ENCODE assay signal across 17 mouse cellular contexts in genomic region chr1:86482288-86482687, GRCm38 (mm10). TPM values are rescaled to one million over a fixed set of nuclear protein-coding genes. Genes with fewer than 3 reads are reported as not detected.
A peak's percentile ranks its signal among the peaks of the same experiment; 100 is the strongest.
DNase-seq lines count a peak whose midpoint lies in the region; ATAC-seq lines count a peak whose summit lies in the region.
"Had no signal": no experiment of that assay in that cellular context is flagged by ENCODE, and none has a peak within 500 bp of the region (broad histone marks: within the 10 kb centered on the region; RNA-seq: fewer than 3 reads in every experiment).

No protein-coding gene starts in this region.

- H3K4me3 ChIP-seq in heart, embryonic 13.5 days: no peak overlapping the region
- H3K4me3 ChIP-seq in lung, embryonic 16.5 days (ENCODE audit: low read length): no peak overlapping the region
- no peak overlapping the region for H3K4me3 ChIP-seq in embryonic facial prominence, embryonic 14.5 days (ENCODE audit: low read depth, low read length)
- H3K4me3 ChIP-seq in neural tube, embryonic 14.5 days (ENCODE audit: low read depth, low read length): no peak overlapping the region
- H3K4me3 ChIP-seq: midbrain, embryonic 12.5 days had no signal

- no peaks in the 10 kb centered on the region for H3K9me3 ChIP-seq in heart, embryonic 13.5 days
- no peaks in the 10 kb centered on the region for H3K9me3 ChIP-seq in lung, embryonic 16.5 days (ENCODE audit: control insufficient read depth, low read length)
- H3K9me3 ChIP-seq in embryonic facial prominence, embryonic 14.5 days (ENCODE audit: control insufficient read depth, low read length): no peaks in the 10 kb centered on the region
- no peaks in the 10 kb centered on the region for H3K9me3 ChIP-seq in neural tube, embryonic 14.5 days (ENCODE audit: control insufficient read depth, low read length)
- H3K9me3 ChIP-seq: midbrain, embryonic 12.5 days had no signal

- peak overlapping the region; percentile 19; the same call in 1 of the 2 replicates for H3K9ac ChIP-seq in heart, embryonic 13.5 days
- H3K9ac ChIP-seq in lung, embryonic 16.5 days (ENCODE audit: low read length): no peak overlapping the region
- H3K9ac ChIP-seq in embryonic facial prominence, embryonic 14.5 days (ENCODE audit: low read depth, low read length): no peak overlapping the region
- no peak overlapping the region for H3K9ac ChIP-seq in neural tube, embryonic 14.5 days (replicated peaks; ENCODE audit: low read depth, low read length)
- H3K9ac ChIP-seq: liver, embryonic 14.5 days; midbrain, embryonic 12.5 days had no signal

- WGBS in heart, embryonic 13.5 days: 88% methylated on average over 11 of the region's 11 CpGs
- 73% methylated on average over 11 of the region's 11 CpGs for WGBS in lung, embryonic 16.5 days
- 69% methylated on average over 11 of the region's 11 CpGs for WGBS in embryonic facial prominence, embryonic 14.5 days
- 82% methylated on average over 11 of the region's 11 CpGs for WGBS in neural tube, embryonic 14.5 days

- intact Hi-C loops in heart, postnatal 25 days (cut with DNase I): no loop called here

- H3K4me1 ChIP-seq in heart, embryonic 13.5 days: peaks cover 12% of the 10 kb centered on the region
- peaks cover 7% of the 10 kb centered on the region; the same call in 1 of the 2 replicates for H3K4me1 ChIP-seq in lung, embryonic 16.5 days (replicated peaks; ENCODE audit: control insufficient read depth, insufficient read depth, low read length)
- no peaks in the 10 kb centered on the region for H3K4me1 ChIP-seq in embryonic facial prominence, embryonic 14.5 days (ENCODE audit: control insufficient read depth, insufficient read depth, low read length)
- H3K4me1 ChIP-seq in neural tube, embryonic 14.5 days (ENCODE audit: control insufficient read depth, insufficient read depth, low read length): no peaks in the 10 kb centered on the region

- H3K27me3 ChIP-seq in heart, embryonic 13.5 days (replicated peaks): no peaks in the 10 kb centered on the region
- H3K27me3 ChIP-seq in lung, embryonic 16.5 days (ENCODE audit: control insufficient read depth, insufficient read depth, low read depth, low read length): no peaks in the 10 kb centered on the region
- H3K27me3 ChIP-seq in embryonic facial prominence, embryonic 14.5 days (replicated peaks; ENCODE audit: control insufficient read depth, insufficient read depth, low read length): no peaks in the 10 kb centered on the region
- no peaks in the 10 kb centered on the region for H3K27me3 ChIP-seq in neural tube, embryonic 14.5 days (ENCODE audit: control insufficient read depth, insufficient read depth, low read length)
- H3K27me3 ChIP-seq: midbrain, embryonic 12.5 days had no signal

- H3K36me3 ChIP-seq in heart, embryonic 13.5 days: no peaks in the 10 kb centered on the region
- H3K36me3 ChIP-seq in lung, embryonic 16.5 days (ENCODE audit: control insufficient read depth, insufficient read depth, low read length): no peaks in the 10 kb centered on the region
- H3K36me3 ChIP-seq in embryonic facial prominence, embryonic 14.5 days (ENCODE audit: control insufficient read depth, insufficient read depth, low read length): no peaks in the 10 kb centered on the region
- no peaks in the 10 kb centered on the region for H3K36me3 ChIP-seq in neural tube, embryonic 14.5 days (ENCODE audit: control insufficient read depth, insufficient read depth, low read length)
- H3K36me3 ChIP-seq: midbrain, embryonic 12.5 days had no signal

- no peak overlapping the region for H3K27ac ChIP-seq in heart, embryonic 13.5 days (replicated peaks)
- peak overlapping the region; percentile 76 for H3K27ac ChIP-seq in lung, embryonic 16.5 days (ENCODE audit: low read length)
- H3K27ac ChIP-seq in embryonic facial prominence, embryonic 14.5 days (replicated peaks; ENCODE audit: low read depth, low read length): peak overlapping the region; percentile 34
- H3K27ac ChIP-seq in neural tube, embryonic 14.5 days (ENCODE audit: low read depth, low read length): peak overlapping the region; percentile 64; the same call in 1 of the 2 replicates

- no peak overlapping the region for H3K4me2 ChIP-seq in heart, embryonic 13.5 days
- no peak overlapping the region for H3K4me2 ChIP-seq in lung, embryonic 16.5 days (ENCODE audit: low read depth, low read length)
- H3K4me2 ChIP-seq in embryonic facial prominence, embryonic 14.5 days (ENCODE audit: low read depth, low read length): no peak overlapping the region
- no peak overlapping the region for H3K4me2 ChIP-seq in neural tube, embryonic 14.5 days (ENCODE audit: low read depth, low read length)
- H3K4me2 ChIP-seq: midbrain, embryonic 12.5 days had no signal

- no peak for DNase-seq in heart, postnatal 25 days (ENCODE audit: low spot score)
- no peak for DNase-seq in lung, postnatal 10 days
- DNase-seq in embryonic facial prominence, embryonic 14.5 days (ENCODE audit: low spot score): no peak
- no peak for DNase-seq in adrenal gland, postnatal 14 days
- DNase-seq in layer of hippocampus, adult 8-10 months (ENCODE audit: low spot score in 2 of 2): no peak
- DNase-seq: adrenal gland, postnatal 10 days; B cell, adult 2 months; cerebellum, adult 11 months; embryo, embryonic 11 days; kidney, adult 8-10 months; spleen, adult 18-20 months had no signal

- no peak for ATAC-seq in heart, embryonic 13.5 days (ENCODE audit: extremely low read depth, insufficient number of reproducible peaks, low FRiP score, low TSS enrichment)
- no peak for ATAC-seq in lung, embryonic 16.5 days (ENCODE audit: low read depth)
- no peak for ATAC-seq in embryonic facial prominence, embryonic 14.5 days (ENCODE audit: low read depth)
- ATAC-seq in neural tube, embryonic 14.5 days (ENCODE audit: low read depth): no peak

RNA-seq across cellular contexts. Expression of gene Ptma, which starts 44.2 kb away (rescaled TPM):
- 929 and 934 TPM in 2 replicates for polyA plus RNA-seq in heart, embryonic 13.5 days (2015; fragmentation: Nextera tagmentation; extraction: Ambion mirVana)
- 100 to 1,000 TPM; 231 to 265 TPM for total RNA-seq in heart, postnatal 25 days (2021)
- 2,358 and 2,609 TPM in 2 replicates for polyA plus RNA-seq in lung, embryonic 16.5 days (2015; fragmentation: Nextera tagmentation; extraction: Ambion mirVana)
- 1,814 and 2,055 TPM in 2 replicates for polyA plus RNA-seq in embryonic facial prominence, embryonic 14.5 days (2014; fragmentation: Nextera tagmentation; extraction: Ambion mirVana)
- polyA plus RNA-seq in neural tube, embryonic 14.5 days (2014; fragmentation: Nextera tagmentation; extraction: Ambion mirVana): 1,651 and 1,970 TPM in 2 replicates
- total RNA-seq in adrenal gland, postnatal 14 days (2021): 806 and 848 TPM in 2 replicates
- 100 to 1,000 TPM; 420 to 464 (median 444) TPM for total RNA-seq in layer of hippocampus, adult 8-10 months (2022)

RNA-seq across cellular contexts. Expression of gene Tex44, which starts 56.2 kb away (rescaled TPM):
- polyA plus RNA-seq in heart, embryonic 13.5 days (2015; fragmentation: Nextera tagmentation; extraction: Ambion mirVana): not detected in 2 replicates
- total RNA-seq in heart, postnatal 25 days (2021): not detected
- not detected in 2 replicates for polyA plus RNA-seq in lung, embryonic 16.5 days (2015; fragmentation: Nextera tagmentation; extraction: Ambion mirVana)
- polyA plus RNA-seq in embryonic facial prominence, embryonic 14.5 days (2014; fragmentation: Nextera tagmentation; extraction: Ambion mirVana): not detected in 2 replicates
- polyA plus RNA-seq in neural tube, embryonic 14.5 days (2014; fragmentation: Nextera tagmentation; extraction: Ambion mirVana): not detected in 2 replicates
- not detected in 2 replicates for total RNA-seq in adrenal gland, postnatal 14 days (2021)
- not detected for total RNA-seq in layer of hippocampus, adult 8-10 months (2022)
- total RNA-seq: adrenal gland, postnatal 10 days had no signal
- polyA plus RNA-seq: heart, embryonic 16.5 days; liver, embryonic 14.5 days; midbrain, embryonic 12.5 days had no signal

RNA-seq across cellular contexts. Expression of gene Nmur1, which starts 56.3 kb away (rescaled TPM):
- polyA plus RNA-seq in heart, embryonic 13.5 days (2015; fragmentation: Nextera tagmentation; extraction: Ambion mirVana): not detected in 2 replicates
- total RNA-seq in heart, postnatal 25 days (2021): not detected
- 0.49 and 0.63 TPM in 2 replicates for polyA plus RNA-seq in lung, embryonic 16.5 days (2015; fragmentation: Nextera tagmentation; extraction: Ambion mirVana)
- not detected in 2 replicates for polyA plus RNA-seq in embryonic facial prominence, embryonic 14.5 days (2014; fragmentation: Nextera tagmentation; extraction: Ambion mirVana)
- not detected in 2 replicates for polyA plus RNA-seq in neural tube, embryonic 14.5 days (2014; fragmentation: Nextera tagmentation; extraction: Ambion mirVana)
- total RNA-seq in adrenal gland, postnatal 14 days (2021): not detected in 2 replicates
- not detected for total RNA-seq in layer of hippocampus, adult 8-10 months (2022)
- total RNA-seq: adrenal gland, postnatal 10 days had no signal
- polyA plus RNA-seq: heart, embryonic 16.5 days; liver, embryonic 14.5 days; midbrain, embryonic 12.5 days had no signal
